Mouse (Mus musculus): ENCODE measurements at regions not wholly inside any gene's neighbourhood (a gene's known extent, or its start where the extent isn't known, plus 50 kb on each side); places are given as distances from the start of the nearest gene placed in this dataset.
A peak's percentile ranks its signal among the peaks of the same experiment; 100 is the strongest.

GRCm38 (mm10) chr14:104966046-104966445 is 211.1 kb downstream of the Rbm26 start:
- Histone ChIP-seq H3K36me3 (ENCODE audit: control insufficient read depth, insufficient read depth, low read length) (no peaks in the 10 kb centered on the region), H3K4me2 (no peak overlapping the region), H3K27ac (ENCODE audit: low read depth, low read length) (no peak overlapping the region), H3K4me3 (ENCODE audit: low read depth, low read length) (no peak overlapping the region), H3K27me3 (ENCODE audit: control insufficient read depth, insufficient read depth, low read length) (no peaks in the 10 kb centered on the region), H3K9me3 (replicated peaks; ENCODE audit: control insufficient read depth, low read length) (no peaks in the 10 kb centered on the region), H3K4me1 (ENCODE audit: control insufficient read depth, insufficient read depth, low read length) (no peaks in the 10 kb centered on the region), H3K9ac (ENCODE audit: low read depth, low read length) (no peak overlapping the region)
- 39% methylated on average over 1 of the region's 1 CpGs for WGBS (ENCODE audit: insufficient replicate concordance)
- ATAC-seq (replicated peaks; ENCODE audit: insufficient number of reproducible peaks, low FRiP score, low TSS enrichment) = no peak

GRCm38 (mm10) chr14:104943450-104943849 is 233.7 kb downstream of the Rbm26 start:
- Histone ChIP-seq H3K4me1 (ENCODE audit: control insufficient read depth, insufficient read depth, low read length) (no peaks in the 10 kb centered on the region), H3K9me3 (replicated peaks; ENCODE audit: control insufficient read depth, low read length) (no peaks in the 10 kb centered on the region), H3K36me3 (ENCODE audit: control insufficient read depth, insufficient read depth, low read length) (no peaks in the 10 kb centered on the region), H3K4me3 (ENCODE audit: low read depth, low read length) (no peak overlapping the region), H3K4me2 (no peak overlapping the region), H3K27me3 (ENCODE audit: control insufficient read depth, insufficient read depth, low read length) (no peaks in the 10 kb centered on the region), H3K9ac (ENCODE audit: low read depth, low read length) (no peak overlapping the region), H3K27ac (ENCODE audit: low read depth, low read length) (no peak overlapping the region)
- WGBS (ENCODE audit: insufficient replicate concordance) = 87% methylated on average over 5 of the region's 5 CpGs
- ATAC-seq (replicated peaks; ENCODE audit: insufficient number of reproducible peaks, low FRiP score, low TSS enrichment) = no peak

- H3K27me3 ChIP-seq (ENCODE audit: control insufficient read depth, insufficient read depth, low read length) = no peaks in the 10 kb centered on the region
- H3K4me2 ChIP-seq = no peak overlapping the region
- no peaks in the 10 kb centered on the region for H3K36me3 ChIP-seq (ENCODE audit: control insufficient read depth, insufficient read depth, low read length)
- H3K4me3 ChIP-seq (ENCODE audit: low read depth, low read length) = no peak overlapping the region
- ATAC-seq (replicated peaks; ENCODE audit: insufficient number of reproducible peaks, low FRiP score, low TSS enrichment) = no peak
- no peak overlapping the region for H3K27ac ChIP-seq (ENCODE audit: low read depth, low read length)
- H3K9me3 ChIP-seq (replicated peaks; ENCODE audit: control insufficient read depth, low read length) = no peaks in the 10 kb centered on the region
- 86% methylated on average over 15 of the region's 15 CpGs for WGBS (ENCODE audit: insufficient replicate concordance)
- H3K4me1 ChIP-seq (ENCODE audit: control insufficient read depth, insufficient read depth, low read length) = no peaks in the 10 kb centered on the region
- no peak overlapping the region for H3K9ac ChIP-seq (ENCODE audit: low read depth, low read length)
Observed at GRCm38 (mm10) chr14:104939961-104940360, 237.2 kb downstream of the Rbm26 start.

GRCm38 (mm10) chr14:104937083-104937864 is 239.9 kb downstream of the Rbm26 start:
- Histone ChIP-seq H3K4me2 (no peak overlapping the region), H3K9me3 (replicated peaks; ENCODE audit: control insufficient read depth, low read length) (no peaks in the 10 kb centered on the region), H3K27me3 (ENCODE audit: control insufficient read depth, insufficient read depth, low read length) (no peaks in the 10 kb centered on the region), H3K4me1 (ENCODE audit: control insufficient read depth, insufficient read depth, low read length) (no peaks in the 10 kb centered on the region), H3K27ac (ENCODE audit: low read depth, low read length) (no peak overlapping the region), H3K9ac (ENCODE audit: low read depth, low read length) (no peak overlapping the region), H3K36me3 (ENCODE audit: control insufficient read depth, insufficient read depth, low read length) (no peaks in the 10 kb centered on the region), H3K4me3 (ENCODE audit: low read depth, low read length) (no peak overlapping the region)
- WGBS (ENCODE audit: insufficient replicate concordance) = 79% methylated on average over 10 of the region's 10 CpGs
- no peak for ATAC-seq (replicated peaks; ENCODE audit: insufficient number of reproducible peaks, low FRiP score, low TSS enrichment)

- ATAC-seq (replicated peaks; ENCODE audit: insufficient number of reproducible peaks, low FRiP score, low TSS enrichment) = no peak
- WGBS (ENCODE audit: insufficient replicate concordance) = 65% methylated on average over 11 of the region's 11 CpGs
- H3K36me3 ChIP-seq (ENCODE audit: control insufficient read depth, insufficient read depth, low read length) = no peaks in the 10 kb centered on the region
- no peak overlapping the region for H3K4me3 ChIP-seq (ENCODE audit: low read depth, low read length)
- no peaks in the 10 kb centered on the region for H3K27me3 ChIP-seq (ENCODE audit: control insufficient read depth, insufficient read depth, low read length)
- no peak overlapping the region for H3K27ac ChIP-seq (ENCODE audit: low read depth, low read length)
- H3K4me2 ChIP-seq = no peak overlapping the region
- H3K9ac ChIP-seq (ENCODE audit: low read depth, low read length) = no peak overlapping the region
- no peaks in the 10 kb centered on the region for H3K9me3 ChIP-seq (replicated peaks; ENCODE audit: control insufficient read depth, low read length)
- H3K4me1 ChIP-seq (ENCODE audit: control insufficient read depth, insufficient read depth, low read length) = no peaks in the 10 kb centered on the region
Observed at GRCm38 (mm10) chr14:104935956-104936355, 241.2 kb downstream of the Rbm26 start.

GRCm38 (mm10) chr14:104905706-104906105 is 271.4 kb downstream of the Rbm26 start:
- Histone ChIP-seq H3K4me3 (ENCODE audit: low read depth, low read length) (no peak overlapping the region), H3K9ac (ENCODE audit: low read depth, low read length) (no peak overlapping the region), H3K27ac (ENCODE audit: low read depth, low read length) (no peak overlapping the region), H3K9me3 (replicated peaks; ENCODE audit: control insufficient read depth, low read length) (no peaks in the 10 kb centered on the region), H3K4me2 (no peak overlapping the region), H3K27me3 (ENCODE audit: control insufficient read depth, insufficient read depth, low read length) (no peaks in the 10 kb centered on the region), H3K36me3 (ENCODE audit: control insufficient read depth, insufficient read depth, low read length) (no peaks in the 10 kb centered on the region), H3K4me1 (ENCODE audit: control insufficient read depth, insufficient read depth, low read length) (no peaks in the 10 kb centered on the region)
- ATAC-seq (replicated peaks; ENCODE audit: insufficient number of reproducible peaks, low FRiP score, low TSS enrichment) = no peak

GRCm38 (mm10) chr14:104902120-104903027 is 274.8 kb downstream of the Rbm26 start:
- no peak overlapping the region for H3K4me2 ChIP-seq
- no peak overlapping the region for H3K9ac ChIP-seq (ENCODE audit: low read depth, low read length)
- H3K27me3 ChIP-seq (ENCODE audit: control insufficient read depth, insufficient read depth, low read length) = no peaks in the 10 kb centered on the region
- no peak for ATAC-seq (replicated peaks; ENCODE audit: insufficient number of reproducible peaks, low FRiP score, low TSS enrichment)
- H3K9me3 ChIP-seq (replicated peaks; ENCODE audit: control insufficient read depth, low read length) = no peaks in the 10 kb centered on the region
- no peaks in the 10 kb centered on the region for H3K36me3 ChIP-seq (ENCODE audit: control insufficient read depth, insufficient read depth, low read length)
- H3K4me3 ChIP-seq (ENCODE audit: low read depth, low read length) = no peak overlapping the region
- WGBS (ENCODE audit: insufficient replicate concordance) = 70% methylated on average over 10 of the region's 10 CpGs
- H3K27ac ChIP-seq (ENCODE audit: low read depth, low read length) = no peak overlapping the region
- no peaks in the 10 kb centered on the region for H3K4me1 ChIP-seq (ENCODE audit: control insufficient read depth, insufficient read depth, low read length)

- no peak overlapping the region for H3K4me3 ChIP-seq (ENCODE audit: low read depth, low read length)
- WGBS (ENCODE audit: insufficient replicate concordance) = 53% methylated on average over 11 of the region's 11 CpGs
Observed at GRCm38 (mm10) chr14:104901072-104901471, 276.1 kb downstream of the Rbm26 start.

More at GRCm38 (mm10) chr14:104901072-104901471, 276.1 kb downstream of the Rbm26 start:
- H3K9me3 ChIP-seq (replicated peaks; ENCODE audit: control insufficient read depth, low read length) = no peaks in the 10 kb centered on the region
- no peak overlapping the region for H3K4me2 ChIP-seq
- H3K36me3 ChIP-seq (ENCODE audit: control insufficient read depth, insufficient read depth, low read length) = no peaks in the 10 kb centered on the region
- no peaks in the 10 kb centered on the region for H3K4me1 ChIP-seq (ENCODE audit: control insufficient read depth, insufficient read depth, low read length)
- no peak overlapping the region for H3K27ac ChIP-seq (ENCODE audit: low read depth, low read length)
- 0 out of 2 replicates have a peak, but pooled peaks have one; percentile 10 for ATAC-seq (replicated peaks; ENCODE audit: insufficient number of reproducible peaks, low FRiP score, low TSS enrichment)
- H3K27me3 ChIP-seq (ENCODE audit: control insufficient read depth, insufficient read depth, low read length) = no peaks in the 10 kb centered on the region
- H3K9ac ChIP-seq (ENCODE audit: low read depth, low read length) = no peak overlapping the region

All from heart, embryonic 11.5 days (tissue).